Mouse (Mus musculus): Measurements from ENCODE around the gene Taf15. TPM values are rescaled to one million over a fixed set of nuclear protein-coding genes. Genes with fewer than 3 reads are reported as not detected.

Taf15 gene
- total RNA-seq (2021): 10 to 100 TPM; 69.1 to 70.7 TPM
- long read RNA-seq, partial matches to known transcripts: 2 of 3 reads
- long read RNA-seq, other reads (novel, unspliced or antisense): 1 of 3 reads

DNA sequence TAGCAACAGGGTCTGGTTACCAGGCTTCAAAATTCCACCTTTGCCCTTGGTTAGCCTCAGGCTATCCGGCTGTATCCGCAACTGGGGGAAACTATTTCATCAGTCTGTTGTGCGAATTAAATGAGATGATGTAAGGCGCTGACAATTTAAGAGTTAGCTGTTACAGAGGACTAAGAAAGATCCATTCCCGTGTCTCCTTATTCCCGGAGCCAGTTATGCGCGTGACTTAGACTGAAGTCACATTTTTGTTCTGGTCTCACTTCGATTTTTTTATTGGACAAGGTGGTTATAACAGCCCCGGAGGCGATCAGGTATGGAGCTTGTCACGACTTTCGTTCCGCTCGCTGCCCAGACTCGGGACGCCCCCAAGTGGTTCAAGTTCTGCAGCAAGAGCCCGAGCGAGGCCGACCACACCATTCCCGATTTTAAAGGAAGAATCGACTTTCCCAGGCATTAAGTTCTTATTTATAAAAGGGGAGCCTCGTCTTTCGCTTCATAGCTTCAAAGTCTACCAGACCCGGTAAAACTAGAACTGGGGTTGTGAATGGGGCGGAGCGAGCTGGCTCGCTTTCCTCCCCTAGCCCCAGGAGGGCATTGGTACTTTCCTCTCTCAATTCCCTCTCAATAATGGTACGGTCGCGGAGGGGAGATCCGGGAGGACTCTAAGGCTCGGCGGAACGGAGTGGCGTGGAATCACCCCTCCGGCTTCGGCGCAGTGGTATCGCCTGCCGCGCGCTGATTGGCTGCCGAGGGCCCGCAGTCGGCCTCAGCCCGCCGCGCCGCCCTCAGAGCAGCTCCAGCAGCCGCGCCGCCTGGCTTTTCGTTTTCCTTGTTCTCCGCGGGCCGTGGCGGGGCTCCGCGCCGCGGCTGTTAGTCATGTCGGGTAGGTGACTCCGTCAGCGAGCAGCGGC is at the start of gene Taf15:
Gene Taf15 (plus strand): TSS at position 763 of the 911 bp plus-strand sequence.
- peak; percentile 98 to 99 for DNase-seq (ENCODE audit: low spot score in 2 of 2)

DNA sequence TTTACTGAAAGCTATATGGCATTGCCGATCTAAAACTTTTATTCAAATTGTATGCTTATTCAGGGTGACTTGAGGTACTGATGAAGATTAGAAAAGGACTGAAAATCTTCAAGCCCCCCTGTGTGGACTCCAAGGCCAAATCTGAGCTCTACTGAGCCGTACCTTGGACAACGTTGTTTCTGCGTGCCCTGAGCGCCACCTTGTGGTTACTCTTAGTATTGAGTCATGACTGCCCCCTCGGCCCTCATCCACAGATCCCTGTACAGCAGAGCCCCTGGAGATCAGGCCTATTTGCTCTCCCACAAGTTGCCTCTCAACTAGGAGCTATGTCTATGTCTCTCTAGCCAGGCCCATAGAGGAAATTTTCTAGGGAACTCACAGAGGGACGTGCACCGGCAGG is 48.2 kb upstream of the Taf15 start:
- peak; percentile 68 to 90 for DNase-seq (ENCODE audit: low spot score in 2 of 2)

DNA sequence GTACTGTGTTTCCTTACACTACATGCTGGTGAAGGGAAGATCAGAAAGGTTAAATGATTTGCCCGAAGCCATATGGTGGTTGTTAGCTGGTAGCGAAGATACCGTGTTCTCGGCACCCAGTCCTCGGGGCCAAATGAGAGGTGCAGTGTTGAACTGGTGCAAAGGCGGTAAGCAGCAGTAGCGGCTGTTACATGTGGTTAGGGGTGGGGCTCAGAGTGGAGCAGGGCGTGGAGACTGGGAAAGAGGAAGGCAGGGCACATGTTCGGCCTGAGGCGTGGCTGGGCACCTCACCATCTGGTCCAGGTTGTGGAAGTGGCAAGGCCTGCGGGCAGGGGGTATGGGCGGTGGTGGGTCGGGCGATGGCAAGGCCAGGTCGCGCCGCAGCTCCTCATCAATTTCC is 45.9 kb upstream of the Taf15 start:
- no peak for DNase-seq (ENCODE audit: low spot score in 2 of 2)

DNA sequence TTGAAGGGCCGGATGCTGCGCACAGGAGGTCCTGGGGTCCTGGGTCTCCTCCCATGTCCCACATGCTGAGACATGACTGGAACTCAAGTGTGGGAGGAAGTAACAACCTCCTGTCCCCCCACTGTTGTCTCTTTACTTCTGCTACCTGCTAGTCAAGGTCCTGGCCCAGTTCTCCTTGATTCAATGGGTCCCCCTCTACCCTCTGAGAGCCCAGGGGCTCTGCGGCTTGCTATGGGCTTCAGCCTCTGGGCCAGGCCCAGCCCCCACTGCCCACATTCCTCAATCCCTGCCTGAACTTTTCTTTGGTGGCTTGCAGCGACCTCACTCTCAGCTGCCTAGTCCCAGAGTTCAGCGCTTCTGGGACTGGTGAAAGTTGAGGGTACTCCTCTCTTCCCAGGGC is 43.5 kb upstream of the Taf15 start, which contains the start of gene Gas2l2:
Gene Gas2l2 (minus strand): TSS at position 101 of the 400 bp plus-strand sequence.
- DNase-seq (ENCODE audit: low spot score in 2 of 2): no peak

DNA sequence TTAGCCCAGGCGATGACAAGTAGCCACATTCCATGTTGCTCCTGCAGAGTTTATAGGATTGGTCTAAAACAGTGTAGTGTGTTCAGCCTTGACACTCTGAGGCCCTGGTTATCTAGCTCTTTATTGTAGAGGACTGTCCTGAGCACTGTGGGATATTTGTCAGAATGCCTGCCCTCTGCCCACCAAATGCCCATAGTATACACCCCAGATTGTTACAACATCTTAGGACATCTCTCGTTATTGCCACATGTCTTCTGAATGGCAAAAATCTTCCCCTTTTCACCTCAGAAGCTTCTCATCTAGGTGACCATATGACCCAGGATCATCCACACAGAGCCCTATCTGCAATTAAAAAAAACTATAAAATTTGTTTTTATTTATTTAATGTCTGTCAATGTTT is 40.4 kb upstream of the Taf15 start:
- DNase-seq (ENCODE audit: low spot score in 2 of 2): no peak

DNA sequence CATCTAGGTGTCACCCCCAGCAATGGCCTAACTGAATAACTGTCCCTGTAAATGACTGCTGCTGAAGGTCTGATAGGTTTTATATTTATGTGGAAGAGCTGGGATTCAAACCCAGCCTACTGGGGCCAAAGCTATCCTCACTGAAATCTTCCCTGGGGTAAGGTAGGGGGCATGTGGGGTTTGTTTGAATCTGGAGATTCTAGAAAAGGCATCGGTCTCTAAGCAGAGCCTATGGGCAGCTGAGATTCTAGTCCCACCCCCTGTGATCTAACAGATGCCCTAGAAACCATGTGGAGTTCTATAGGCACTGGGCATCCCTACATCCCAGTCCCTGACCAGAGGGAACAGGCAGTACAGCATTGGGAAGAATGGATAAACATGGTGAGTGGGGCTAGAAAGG is 35.5 kb upstream of the Taf15 start, which contains the start of gene 1700020L24Rik:
Gene 1700020L24Rik (plus strand): TSS at position 301 of the 400 bp plus-strand sequence.
- no peak for DNase-seq (ENCODE audit: low spot score in 2 of 2)

DNA sequence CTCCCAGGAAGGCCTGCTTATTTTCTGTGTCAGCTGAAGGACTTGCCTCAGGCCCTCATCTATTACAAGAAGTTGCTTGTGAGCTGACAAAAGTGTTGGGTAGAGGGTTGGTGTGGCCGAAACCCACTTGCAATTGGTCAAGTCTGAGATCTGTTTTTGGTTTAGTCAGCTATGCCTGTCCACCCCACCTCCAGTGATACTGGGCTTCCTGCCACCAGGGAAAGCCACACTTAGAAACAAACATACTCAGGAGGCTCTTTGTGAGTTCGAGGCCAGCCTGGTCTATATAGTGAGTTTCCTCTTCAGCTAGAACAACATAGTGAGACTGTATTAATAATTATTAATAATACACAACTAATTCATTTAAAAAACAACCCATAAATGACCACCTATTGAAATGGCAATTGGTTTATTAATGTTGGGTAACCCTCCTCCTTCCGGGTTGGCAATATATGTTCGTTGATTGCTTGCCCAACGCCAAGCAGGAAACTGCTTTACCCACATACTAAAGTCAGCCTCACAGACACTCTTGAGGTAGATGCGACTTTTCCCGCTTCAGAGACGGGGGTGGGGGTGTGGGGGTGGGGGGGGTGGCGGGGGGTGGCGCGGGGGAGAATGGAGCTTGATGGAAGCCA is 33.3 kb upstream of the Taf15 start:
- no peak for DNase-seq (ENCODE audit: low spot score in 2 of 2)

DNA sequence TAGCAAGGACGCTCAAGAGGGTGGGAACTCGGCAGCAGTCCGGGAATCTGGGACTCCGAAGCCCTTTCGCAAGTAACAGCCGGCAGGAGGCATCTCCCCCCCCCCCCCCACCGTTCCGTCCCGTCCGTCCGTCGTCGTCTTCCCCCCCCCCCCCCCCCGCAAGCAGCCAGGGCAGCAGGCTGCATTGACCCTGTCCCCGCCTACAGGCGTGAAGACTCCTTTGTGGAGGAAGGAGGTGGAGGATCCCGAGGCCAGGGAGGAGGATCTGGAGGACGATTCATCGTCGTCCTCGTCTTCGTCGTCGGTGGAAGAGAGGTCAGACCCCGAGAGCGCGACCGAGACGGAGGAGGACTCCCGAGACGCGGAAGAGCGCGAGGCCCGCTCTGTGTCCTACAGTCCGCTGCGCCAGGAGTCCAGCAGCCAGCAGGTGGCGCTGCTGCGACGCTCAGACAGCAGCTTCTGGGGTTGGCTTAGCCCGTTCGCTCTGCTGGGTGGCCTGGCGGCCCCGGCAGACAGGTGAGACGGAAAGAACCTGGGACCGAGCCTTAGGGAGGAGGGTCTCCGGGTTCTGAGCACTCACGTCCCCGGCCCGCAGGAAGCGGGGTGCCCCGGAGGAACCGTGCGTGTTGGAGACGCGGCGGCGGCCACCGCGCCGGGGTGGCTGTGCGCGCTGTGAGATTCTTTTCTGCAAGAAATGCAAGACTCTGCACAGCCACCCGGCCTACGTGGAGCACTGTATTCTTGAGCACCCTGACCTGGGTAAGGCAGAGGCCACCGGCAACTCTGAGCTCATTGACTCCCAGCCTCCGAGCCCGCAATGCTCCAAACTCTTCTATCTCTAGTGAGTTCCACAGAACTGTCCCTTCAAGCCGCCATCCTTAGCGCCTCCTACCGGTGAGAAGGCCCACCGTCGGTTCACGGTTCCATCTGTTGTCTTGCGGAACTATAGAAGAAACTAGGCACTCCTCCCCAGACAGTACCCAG is 32.5 kb upstream of the Taf15 start:
- peak; percentile 74 to 91 for DNase-seq (ENCODE audit: low spot score in 2 of 2)

DNA sequence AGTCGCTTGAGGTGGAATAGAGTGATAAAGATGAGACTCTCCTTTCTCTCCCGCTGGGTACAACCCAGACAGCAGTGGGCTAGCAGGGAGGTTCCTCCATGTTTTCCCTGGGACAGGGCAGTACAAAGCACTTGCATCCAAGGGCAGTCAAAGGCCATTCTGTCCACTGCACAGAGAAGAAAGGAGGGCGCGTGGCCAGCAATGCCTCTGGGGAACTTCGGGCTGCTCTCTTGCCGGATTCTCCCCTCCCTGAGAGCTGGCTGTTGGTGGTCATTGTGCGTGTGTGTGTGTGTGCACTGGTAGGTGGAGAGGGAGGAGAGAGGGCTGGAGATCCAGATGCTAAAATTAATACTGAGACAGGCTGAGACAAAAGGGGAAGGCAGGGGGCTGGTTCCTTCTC is 31.7 kb upstream of the Taf15 start:
- no peak for DNase-seq (ENCODE audit: low spot score in 2 of 2)

DNA sequence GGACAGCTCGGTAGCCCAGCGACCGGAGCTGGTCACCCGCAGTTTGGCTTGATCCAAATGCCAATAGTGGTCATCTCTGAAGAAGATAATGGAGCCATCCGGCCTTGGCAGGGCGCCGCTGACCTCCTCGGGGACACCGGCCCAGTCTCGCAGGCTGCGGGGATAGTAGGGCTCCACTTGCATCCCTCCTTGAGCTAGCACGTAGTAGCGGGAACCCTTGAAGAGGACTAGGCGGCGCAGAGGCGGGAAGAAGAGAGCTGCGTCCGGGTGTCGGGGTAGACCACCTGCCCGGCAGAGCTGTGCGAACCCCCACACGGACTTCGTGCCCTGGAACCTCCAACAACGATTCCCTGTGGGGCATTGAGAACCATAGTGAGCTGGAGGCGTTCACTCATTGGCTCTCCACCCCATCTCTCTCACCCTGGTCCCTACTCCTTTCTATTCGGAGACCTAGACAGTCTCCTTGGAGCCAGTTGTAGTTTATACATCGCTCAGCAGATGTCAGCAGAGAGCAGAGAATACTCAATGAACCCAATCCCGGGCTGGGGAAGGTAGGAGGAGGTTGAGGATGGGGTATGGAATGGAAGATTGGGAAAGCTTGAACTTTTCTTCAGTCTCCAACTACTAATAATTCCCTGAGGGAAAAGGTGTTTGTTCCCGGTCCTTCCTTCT is 30.2 kb upstream of the Taf15 start:
- DNase-seq (ENCODE audit: low spot score in 2 of 2): peak; percentile 55 to 88

DNA sequence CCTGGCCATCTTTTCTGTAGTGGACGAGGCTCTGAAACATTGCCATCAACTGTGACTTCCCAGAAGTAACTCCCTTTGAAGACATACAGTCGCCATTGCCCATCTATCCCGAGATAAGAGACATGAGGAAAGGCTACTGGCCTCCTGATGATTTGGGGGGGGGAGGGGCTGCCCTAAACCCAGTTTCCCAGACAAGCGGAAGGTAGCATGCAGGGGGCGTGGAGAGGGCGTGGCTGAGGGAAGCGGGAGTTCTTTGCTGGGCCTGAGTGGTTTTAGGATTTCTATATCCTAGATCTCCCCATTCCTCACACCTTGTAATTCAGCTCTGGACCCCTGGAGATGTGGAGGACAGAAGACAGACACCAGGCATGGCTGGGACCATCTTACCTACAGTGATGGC is 29.1 kb upstream of the Taf15 start:
- DNase-seq (ENCODE audit: low spot score in 2 of 2): no peak

DNA sequence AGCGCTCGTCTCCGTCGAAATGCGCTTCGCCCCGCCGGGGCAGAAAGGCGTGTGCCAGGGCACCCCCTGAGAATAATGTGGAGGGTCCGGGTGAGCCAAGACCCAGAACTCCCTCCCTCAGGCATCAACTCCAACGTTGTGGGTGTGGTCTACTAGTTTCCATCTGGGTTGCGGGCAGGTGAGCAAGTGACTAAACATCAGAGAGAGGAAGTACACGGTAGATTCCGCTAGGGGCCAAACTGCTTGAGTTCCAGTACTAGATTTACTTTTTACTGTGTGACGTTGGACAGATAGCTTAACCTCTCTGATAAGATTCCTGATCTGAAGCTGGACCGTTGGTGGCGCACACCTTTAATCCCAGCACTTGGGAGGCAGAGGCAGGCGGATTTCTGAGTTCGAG is 27.9 kb upstream of the Taf15 start:
- DNase-seq (ENCODE audit: low spot score in 2 of 2): no peak

DNA sequence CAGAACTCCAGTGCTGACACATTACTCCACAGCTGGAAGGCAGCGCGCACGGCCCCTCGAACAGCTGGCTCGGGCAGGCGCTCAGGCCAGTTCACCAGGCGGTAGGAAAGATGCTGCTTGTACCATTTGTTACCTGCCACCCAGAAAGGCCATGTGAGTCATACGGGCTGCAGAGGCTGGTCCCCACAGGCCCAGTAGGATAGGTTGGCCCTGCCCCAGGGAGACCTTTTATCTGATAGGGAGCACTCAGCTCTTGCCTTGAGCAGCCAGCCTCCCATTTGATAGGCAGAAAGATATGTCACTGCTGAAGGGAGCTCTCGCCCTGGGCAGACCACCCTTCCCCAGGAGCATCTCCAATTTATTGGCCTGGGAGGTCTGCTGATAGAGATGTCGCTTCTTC is 25.3 kb upstream of the Taf15 start:
- no peak for DNase-seq (ENCODE audit: low spot score in 2 of 2)

DNA sequence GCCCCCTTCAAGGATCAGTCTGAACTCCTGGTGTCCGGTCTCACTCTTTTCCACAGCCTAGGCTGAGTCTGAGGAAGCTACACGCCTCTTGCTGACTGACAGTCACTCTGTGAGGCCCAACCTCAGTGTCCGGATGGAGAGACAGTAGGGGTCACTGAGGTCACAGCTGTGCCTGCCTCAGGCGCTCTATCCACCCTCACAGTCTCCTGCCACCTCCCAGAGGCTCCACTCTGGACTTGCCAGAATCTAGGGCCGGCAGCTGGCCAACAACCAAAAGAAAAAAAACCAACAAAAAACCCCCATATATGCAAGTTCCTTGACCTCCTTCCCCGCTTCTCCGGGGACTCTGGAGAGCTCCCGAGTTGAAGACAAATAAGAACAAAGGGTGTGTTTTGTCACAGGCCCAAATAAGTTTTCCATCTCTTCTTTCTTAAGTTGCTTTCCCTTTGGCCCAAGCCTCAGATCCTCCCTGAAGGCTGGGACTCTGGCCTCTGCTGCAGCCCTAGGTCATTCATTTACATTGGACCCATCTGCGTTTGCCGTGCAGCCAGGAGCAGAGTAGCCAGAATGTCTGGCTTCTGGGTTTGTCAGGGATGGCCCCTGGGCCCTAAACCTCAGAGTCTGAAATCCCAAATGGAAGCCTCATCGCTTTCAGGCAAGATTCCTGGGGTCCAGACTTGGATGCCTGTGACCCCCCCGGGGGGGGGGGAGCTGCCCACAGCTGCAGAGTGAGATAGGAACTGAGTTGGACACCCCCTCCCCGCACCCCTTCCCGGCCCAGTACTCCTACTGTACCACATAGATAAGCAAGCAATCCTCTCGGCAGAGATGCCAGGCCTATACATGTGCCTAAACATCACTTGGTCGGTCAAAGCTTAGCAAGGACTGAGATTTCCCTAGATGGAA is 24.6 kb upstream of the Taf15 start:
- no peak for DNase-seq (ENCODE audit: low spot score in 2 of 2)

DNA sequence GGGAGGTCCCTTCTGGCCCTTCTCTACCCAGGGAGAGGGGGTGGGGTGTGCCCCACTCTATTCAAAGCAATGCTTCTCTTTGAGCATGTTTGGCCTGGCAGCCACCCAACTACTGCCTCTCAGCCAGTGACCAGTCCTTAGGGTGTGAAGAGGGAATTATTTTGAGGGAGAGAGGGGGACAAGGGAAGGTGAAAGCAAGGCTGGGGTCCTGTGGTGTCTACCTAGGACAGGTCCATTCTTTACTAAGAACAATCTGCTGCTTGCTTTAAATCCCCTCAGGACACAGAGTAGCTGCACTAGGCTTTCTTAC is 24.0 kb upstream of the Taf15 start:
- no peak for DNase-seq (ENCODE audit: low spot score in 2 of 2)

DNA sequence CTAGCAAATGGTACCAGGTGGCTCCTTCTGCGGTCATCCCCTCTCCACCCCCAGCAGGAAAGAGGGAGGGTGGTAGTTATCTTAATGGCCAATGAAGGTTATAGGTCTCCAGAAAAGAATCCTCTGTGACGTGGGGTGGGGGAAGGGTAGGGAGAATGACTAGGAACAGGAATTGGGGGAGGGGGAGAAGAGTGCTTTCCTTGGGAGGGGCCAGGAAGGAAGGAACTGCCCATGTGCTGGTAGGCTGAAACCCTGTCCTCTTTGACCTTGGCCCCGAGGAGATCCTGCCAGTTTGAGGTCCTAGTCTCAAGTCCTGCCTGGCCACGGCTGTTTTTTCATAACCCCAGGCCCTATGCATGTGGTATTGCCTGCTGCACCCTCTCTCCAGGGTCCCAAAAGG is 23.6 kb upstream of the Taf15 start:
- no peak for DNase-seq (ENCODE audit: low spot score in 2 of 2)

DNA sequence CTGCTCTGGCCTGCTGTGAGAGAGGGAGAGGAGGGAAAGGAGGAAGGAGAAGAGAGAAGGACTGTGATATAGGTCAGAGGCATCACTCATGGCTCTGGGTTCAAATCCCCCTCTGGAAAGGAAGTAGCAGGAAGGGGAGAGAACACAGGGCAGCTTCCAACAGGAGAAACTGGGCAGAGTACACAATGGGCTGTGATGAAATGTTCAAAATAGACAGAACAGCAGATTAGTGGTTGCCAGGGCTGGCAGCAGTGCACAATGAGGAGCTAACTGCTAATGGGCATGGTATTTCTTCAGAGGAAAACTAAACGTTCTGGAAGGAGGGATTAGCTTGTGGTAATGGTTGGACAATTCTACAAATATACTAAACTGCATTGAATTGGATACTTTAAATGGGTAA is 22.3 kb upstream of the Taf15 start:
- DNase-seq (ENCODE audit: low spot score in 2 of 2): peak in 1 of 2 experiments; percentile 34

DNA sequence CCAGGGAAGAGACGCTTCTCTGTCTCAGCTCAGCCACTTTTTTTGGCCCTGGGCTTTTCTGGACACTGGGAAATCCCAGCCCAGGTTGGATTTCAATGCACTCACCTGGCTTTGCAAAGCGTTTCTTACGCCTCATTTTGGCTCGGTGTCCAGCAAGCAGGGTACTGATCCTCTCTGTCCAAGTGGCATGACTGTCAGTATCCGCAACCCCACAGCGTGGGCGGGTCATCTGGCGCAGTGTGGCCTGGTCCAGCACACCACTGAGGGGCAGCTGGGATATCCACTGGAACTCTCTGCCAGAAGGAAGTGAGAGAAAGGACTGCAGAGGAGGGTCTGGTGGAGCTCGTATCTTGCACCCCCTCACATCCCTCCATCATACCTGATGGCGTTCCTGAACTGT is 21.6 kb upstream of the Taf15 start:
- DNase-seq (ENCODE audit: low spot score in 2 of 2): no peak

DNA sequence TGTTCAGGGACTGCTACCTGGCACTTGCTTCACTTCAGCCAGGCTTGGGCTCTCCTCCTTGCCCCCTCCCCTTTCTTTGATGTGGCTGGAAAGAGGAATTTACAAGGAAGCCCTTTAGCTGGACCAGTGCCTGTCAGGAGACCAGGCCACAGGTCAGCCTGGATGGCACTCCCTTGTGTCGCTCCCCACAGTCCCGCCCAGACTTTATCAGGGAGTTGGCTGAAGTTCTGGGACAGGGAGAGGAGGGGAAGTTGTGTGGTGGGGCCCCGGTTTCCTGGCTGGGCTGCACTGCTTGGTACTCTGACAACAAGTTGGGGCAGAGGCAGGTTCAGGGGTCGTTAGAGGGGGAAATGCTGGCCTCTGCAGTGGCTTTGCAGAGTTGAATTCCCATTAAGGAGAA is 18.3 kb upstream of the Taf15 start:
- DNase-seq (ENCODE audit: low spot score in 2 of 2): no peak

DNA sequence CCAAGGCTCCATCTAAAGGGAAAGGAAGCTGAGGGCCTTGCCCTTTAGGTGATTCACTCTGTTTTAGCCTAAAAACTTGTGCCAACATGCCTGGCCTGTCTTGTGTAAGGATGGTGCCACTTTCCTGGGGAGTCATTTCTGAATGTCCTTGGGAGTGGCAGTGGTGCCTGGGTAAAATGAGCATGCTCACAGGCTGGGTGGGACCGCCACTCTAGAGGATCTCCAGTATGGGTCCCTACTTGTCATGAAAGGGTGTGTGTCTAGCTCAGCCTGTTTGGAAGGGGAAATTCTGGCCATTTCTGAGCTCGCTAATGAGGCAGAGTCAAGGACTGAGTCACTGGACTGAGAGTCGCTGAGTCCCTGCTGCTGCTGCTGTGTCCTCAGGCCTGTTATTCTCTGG is 17.3 kb upstream of the Taf15 start:
- DNase-seq (ENCODE audit: low spot score in 2 of 2): no peak

Measured in layer of hippocampus, adult 18-20 months (tissue).